Mouse (Mus musculus): ENCODE data around the gene Apoa1. TPM values are rescaled to one million over a fixed set of nuclear protein-coding genes. Genes with fewer than 3 reads are reported as not detected.

Gene Apoa1
- polyA plus RNA-seq, 1 experiment from 2014 or later: 318 TPM

DNA sequence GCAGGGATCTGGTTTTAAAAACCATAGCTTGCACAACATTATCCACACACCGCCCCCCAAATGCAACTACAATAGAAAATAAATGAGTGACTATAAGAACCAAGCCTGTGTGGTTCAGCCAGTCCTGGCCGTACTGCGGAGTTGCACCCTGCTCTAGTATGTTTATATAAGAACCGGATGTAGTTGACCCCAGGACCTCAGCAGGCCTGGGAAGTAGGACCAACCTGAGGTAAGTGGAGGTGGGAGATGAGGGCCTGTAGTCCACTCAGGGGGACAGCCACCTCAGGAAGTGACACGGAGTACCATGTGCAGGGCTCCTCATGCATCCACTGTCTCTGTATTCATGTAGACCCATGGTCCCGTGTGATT, 20.9 kb upstream of the Apoa1 start:
- no peaks in the 10 kb centered on the region for H3K4me1 ChIP-seq (replicated peaks; ENCODE audit: control insufficient read depth, insufficient read depth)
- no peaks in the 10 kb centered on the region for H3K27me3 ChIP-seq (ENCODE audit: control insufficient read depth, insufficient read depth, low read length)
- no peak for TF ChIP-seq CTCF (IDR thresholded peaks at IDR 0.05; ENCODE audit: low read depth)
- TF ChIP-seq EP300 (optimal IDR thresholded peaks at IDR 0.05): no peak
- H3K4me2 ChIP-seq (replicated peaks; ENCODE audit: low read depth): no peak overlapping the region
- no peaks in the 10 kb centered on the region for H3K9me3 ChIP-seq (ENCODE audit: control insufficient read depth, low read length)
- peaks cover 17% of the 10 kb centered on the region for H3K36me3 ChIP-seq (ENCODE audit: control insufficient read depth, insufficient read depth, low read length)
- 50% methylated on average over 6 of the region's 6 CpGs for WGBS
- no peak overlapping the region for H3K9ac ChIP-seq (ENCODE audit: low read length)
- ATAC-seq (ENCODE audit: low FRiP score, low TSS enrichment) (peak; percentile 40; the same call in 1 of the 2 replicates), DNase-seq (ENCODE audit: low spot score) (no peak)
- no peak overlapping the region for H3K27ac ChIP-seq (replicated peaks)
- H3K4me3 ChIP-seq (ENCODE audit: low read depth, low read length): no peak overlapping the region

DNA sequence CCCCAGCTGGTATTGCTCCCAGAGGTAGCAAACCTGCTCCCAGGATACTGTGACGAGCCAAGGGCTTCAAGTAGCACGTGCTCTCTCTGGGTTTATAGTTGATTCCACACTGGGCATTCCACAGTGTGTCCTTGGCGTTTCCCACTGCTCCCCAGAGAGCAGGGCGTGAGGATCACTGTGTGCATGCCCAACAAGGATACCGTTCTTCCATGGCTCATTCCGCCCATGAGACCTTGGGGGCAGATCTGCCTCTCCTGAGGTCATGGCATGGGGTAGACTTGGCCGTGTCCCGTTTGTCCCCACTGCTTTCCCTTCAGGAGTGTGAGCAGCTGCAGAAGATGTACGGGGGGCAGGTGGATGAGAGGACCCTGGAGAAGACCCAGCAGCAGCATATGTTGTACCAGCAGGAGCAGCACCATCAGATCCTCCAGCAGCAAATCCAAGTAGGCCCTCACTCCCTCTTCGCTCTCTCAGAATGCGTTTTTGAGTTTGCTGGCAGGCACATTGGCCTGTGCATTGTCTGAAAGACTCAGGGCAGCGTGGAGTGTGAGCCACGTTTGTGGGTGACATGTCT, 19.9 kb upstream of the Apoa1 start:
- Histone ChIP-seq H3K4me2 (replicated peaks; ENCODE audit: low read depth) (no peak overlapping the region), H3K9me3 (ENCODE audit: control insufficient read depth, low read length) (no peaks in the 10 kb centered on the region), H3K4me3 (ENCODE audit: low read depth, low read length) (no peak overlapping the region), H3K9ac (ENCODE audit: low read length) (no peak overlapping the region), H3K27ac (replicated peaks) (no peak overlapping the region), H3K27me3 (ENCODE audit: control insufficient read depth, insufficient read depth, low read length) (no peaks in the 10 kb centered on the region), H3K4me1 (replicated peaks; ENCODE audit: control insufficient read depth, insufficient read depth) (no peaks in the 10 kb centered on the region), H3K36me3 (ENCODE audit: control insufficient read depth, insufficient read depth, low read length) (peaks cover 17% of the 10 kb centered on the region)
- TF ChIP-seq EP300 (optimal IDR thresholded peaks at IDR 0.05) (no peak), CTCF (IDR thresholded peaks at IDR 0.05; ENCODE audit: low read depth) (no peak)
- ATAC-seq (ENCODE audit: low FRiP score, low TSS enrichment) (no peak), DNase-seq (ENCODE audit: low spot score) (no peak)
- 88% methylated on average over 13 of the region's 13 CpGs for WGBS

DNA sequence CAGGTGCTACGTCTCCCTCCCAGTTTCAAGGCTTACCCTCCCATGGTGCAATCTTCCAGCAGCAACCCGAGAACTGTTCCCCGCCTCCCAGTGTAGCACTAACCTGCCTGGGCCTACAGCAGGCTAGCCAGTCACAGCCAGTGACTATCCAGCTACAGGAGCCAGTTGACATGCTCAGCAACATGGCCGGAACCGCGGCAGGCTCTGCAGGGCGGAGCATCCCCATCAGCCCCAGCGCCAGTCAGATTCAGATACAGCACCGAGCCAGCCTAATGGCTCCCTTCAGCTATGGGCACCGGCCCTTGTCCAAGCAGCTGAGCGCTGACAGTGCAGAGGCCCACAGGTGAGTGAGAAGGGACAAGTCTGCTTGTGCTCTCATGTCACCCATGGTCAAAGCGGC, 17.9 kb upstream of the Apoa1 start:
- H3K36me3 ChIP-seq (ENCODE audit: control insufficient read depth, insufficient read depth, low read length): peaks cover 13% of the 10 kb centered on the region
- H3K27me3 ChIP-seq (ENCODE audit: control insufficient read depth, insufficient read depth, low read length): no peaks in the 10 kb centered on the region
- H3K9ac ChIP-seq (ENCODE audit: low read length): no peak overlapping the region
- H3K4me1 ChIP-seq (replicated peaks; ENCODE audit: control insufficient read depth, insufficient read depth): no peaks in the 10 kb centered on the region
- no peak overlapping the region for H3K4me2 ChIP-seq (replicated peaks; ENCODE audit: low read depth)
- ATAC-seq (ENCODE audit: low FRiP score, low TSS enrichment): no peak
- no peak for TF ChIP-seq EP300 (optimal IDR thresholded peaks at IDR 0.05)
- TF ChIP-seq CTCF (IDR thresholded peaks at IDR 0.05; ENCODE audit: low read depth): no peak
- no peaks in the 10 kb centered on the region for H3K9me3 ChIP-seq (ENCODE audit: control insufficient read depth, low read length)
- WGBS: 90% methylated on average over 12 of the region's 12 CpGs
- H3K4me3 ChIP-seq (ENCODE audit: low read depth, low read length): no peak overlapping the region
- no peak for DNase-seq (ENCODE audit: low spot score)
- H3K27ac ChIP-seq (replicated peaks): no peak overlapping the region

DNA sequence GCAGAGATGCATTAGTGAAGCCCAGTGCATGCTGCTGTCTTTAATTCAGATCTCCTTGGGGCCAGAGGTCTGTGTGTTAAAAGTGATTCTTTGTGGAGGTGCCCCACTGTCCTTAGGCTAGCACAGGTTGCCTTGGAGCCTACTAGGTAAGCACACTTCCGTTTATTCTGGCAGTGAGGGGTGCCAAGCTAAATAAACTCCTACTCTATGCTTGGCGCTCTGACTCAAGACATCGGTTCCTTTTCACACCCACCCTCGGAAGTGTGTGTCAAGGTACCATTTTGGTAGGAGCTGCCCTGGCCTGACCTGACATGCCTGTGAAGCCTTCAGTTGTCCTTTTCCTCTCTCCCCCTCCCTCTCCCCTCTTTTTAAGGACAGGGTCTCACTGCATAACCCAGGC, 14.1 kb upstream of the Apoa1 start:
- H3K4me1 ChIP-seq (replicated peaks; ENCODE audit: control insufficient read depth, insufficient read depth): no peaks in the 10 kb centered on the region
- 53% methylated on average over 4 of the region's 4 CpGs for WGBS
- no peak for TF ChIP-seq EP300 (optimal IDR thresholded peaks at IDR 0.05)
- H3K27ac ChIP-seq (replicated peaks): no peak overlapping the region
- ATAC-seq (ENCODE audit: low FRiP score, low TSS enrichment) (no peak), DNase-seq (ENCODE audit: low spot score) (no peak)
- H3K9me3 ChIP-seq (ENCODE audit: control insufficient read depth, low read length): no peaks in the 10 kb centered on the region
- peaks cover 4% of the 10 kb centered on the region for H3K36me3 ChIP-seq (ENCODE audit: control insufficient read depth, insufficient read depth, low read length)
- H3K4me2 ChIP-seq (replicated peaks; ENCODE audit: low read depth): no peak overlapping the region
- H3K9ac ChIP-seq (ENCODE audit: low read length): no peak overlapping the region
- no peak overlapping the region for H3K4me3 ChIP-seq (ENCODE audit: low read depth, low read length)
- H3K27me3 ChIP-seq (ENCODE audit: control insufficient read depth, insufficient read depth, low read length): no peaks in the 10 kb centered on the region

DNA sequence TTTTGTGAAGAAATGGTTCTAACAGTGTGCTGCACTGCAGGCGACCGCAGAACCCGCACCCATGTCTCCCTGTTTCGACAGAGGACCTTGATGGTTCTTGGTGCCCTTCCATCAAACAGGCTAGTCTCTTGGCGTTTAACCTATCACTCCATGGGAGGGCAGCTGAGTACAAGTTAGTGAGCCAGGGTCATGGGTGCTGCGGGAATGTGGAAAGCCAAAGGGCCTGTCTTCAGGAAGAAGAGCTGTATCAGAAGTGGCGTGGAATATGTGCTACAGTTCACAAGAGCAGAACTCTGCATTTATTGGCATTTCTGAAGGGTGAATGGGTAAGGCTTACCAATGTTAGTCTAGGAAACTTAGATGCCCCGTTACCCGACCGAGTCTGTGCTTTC, 13.4 kb upstream of the Apoa1 start:
- H3K4me2 ChIP-seq (replicated peaks; ENCODE audit: low read depth): no peak overlapping the region
- no peak for ATAC-seq (ENCODE audit: low FRiP score, low TSS enrichment)
- no peak for TF ChIP-seq EP300 (optimal IDR thresholded peaks at IDR 0.05)
- TF ChIP-seq CTCF (IDR thresholded peaks at IDR 0.05; ENCODE audit: low read depth): no peak
- no peaks in the 10 kb centered on the region for H3K4me1 ChIP-seq (replicated peaks; ENCODE audit: control insufficient read depth, insufficient read depth)
- H3K4me3 ChIP-seq (ENCODE audit: low read depth, low read length): no peak overlapping the region
- 94% methylated on average over 10 of the region's 10 CpGs for WGBS
- DNase-seq (ENCODE audit: low spot score): no peak
- H3K27ac ChIP-seq (replicated peaks): no peak overlapping the region
- peaks cover 4% of the 10 kb centered on the region for H3K36me3 ChIP-seq (ENCODE audit: control insufficient read depth, insufficient read depth, low read length)
- H3K27me3 ChIP-seq (ENCODE audit: control insufficient read depth, insufficient read depth, low read length): no peaks in the 10 kb centered on the region
- no peak overlapping the region for H3K9ac ChIP-seq (ENCODE audit: low read length)
- no peaks in the 10 kb centered on the region for H3K9me3 ChIP-seq (ENCODE audit: control insufficient read depth, low read length)

DNA sequence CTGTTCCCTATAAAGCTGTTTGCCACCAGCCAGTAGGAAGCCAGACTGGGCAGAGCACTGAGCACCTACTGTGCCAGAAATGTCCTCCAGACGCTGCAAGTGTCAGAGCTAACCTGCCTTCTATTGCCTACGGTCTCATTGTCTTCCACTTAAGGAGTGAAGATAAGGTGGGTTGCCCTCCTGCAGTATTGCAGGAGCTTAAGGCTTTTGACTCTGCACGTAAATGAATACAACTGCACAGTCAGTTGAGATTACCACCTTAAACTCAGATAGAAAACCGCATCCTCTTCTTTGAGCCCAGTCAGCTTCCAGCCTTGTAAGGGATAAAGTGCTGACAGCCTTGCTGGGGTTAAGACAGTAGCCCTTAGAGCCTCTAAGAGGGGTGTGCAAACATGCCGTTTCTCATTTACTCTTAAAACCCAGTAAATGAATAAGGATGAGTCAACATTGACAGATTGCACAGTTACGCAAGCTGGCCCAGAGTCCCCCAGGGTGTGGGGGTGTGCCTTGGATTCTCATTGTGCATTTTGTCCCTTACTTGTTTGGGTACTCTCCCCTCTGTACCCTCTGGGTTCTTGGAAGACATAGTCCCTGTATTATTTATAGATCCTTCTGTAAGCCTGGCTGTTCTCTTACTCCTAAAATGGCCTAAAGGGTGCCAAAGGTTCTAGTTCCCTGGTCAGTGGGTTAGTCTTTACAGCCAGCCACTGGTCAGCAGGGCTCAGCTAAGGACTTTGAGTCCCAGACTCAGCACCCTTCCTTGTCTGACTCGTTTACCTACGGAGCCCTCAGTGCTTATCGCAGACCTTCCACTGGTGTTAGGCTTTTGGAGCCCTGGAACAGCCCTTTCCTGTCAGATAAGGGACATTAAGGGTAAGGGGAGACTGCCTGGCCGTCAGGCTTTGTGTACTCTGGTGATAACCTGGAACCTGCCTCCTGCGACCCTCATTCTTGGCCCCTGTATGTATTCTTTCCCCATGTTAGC, 12.8 kb upstream of the Apoa1 start:
- no peaks in the 10 kb centered on the region for H3K27me3 ChIP-seq (ENCODE audit: control insufficient read depth, insufficient read depth, low read length)
- peaks cover under 1% of the 10 kb centered on the region; the same call in 1 of the 2 replicates for H3K36me3 ChIP-seq (ENCODE audit: control insufficient read depth, insufficient read depth, low read length)
- no peak overlapping the region for H3K4me3 ChIP-seq (ENCODE audit: low read depth, low read length)
- H3K9me3 ChIP-seq (ENCODE audit: control insufficient read depth, low read length): no peaks in the 10 kb centered on the region
- WGBS: 38% methylated on average over 11 of the region's 11 CpGs
- DNase-seq (ENCODE audit: low spot score) (no peak), ATAC-seq (ENCODE audit: low FRiP score, low TSS enrichment) (peak; percentile 44; the same call in 1 of the 2 replicates)
- TF ChIP-seq CTCF (IDR thresholded peaks at IDR 0.05; ENCODE audit: low read depth) (no peak), EP300 (optimal IDR thresholded peaks at IDR 0.05) (no peak)
- H3K4me1 ChIP-seq (replicated peaks; ENCODE audit: control insufficient read depth, insufficient read depth): no peaks in the 10 kb centered on the region
- H3K9ac ChIP-seq (ENCODE audit: low read length): no peak overlapping the region
- H3K27ac ChIP-seq (replicated peaks): 0 out of 2 replicates have a peak overlapping the region, but pooled peaks have one; percentile 9
- H3K4me2 ChIP-seq (replicated peaks; ENCODE audit: low read depth): 0 out of 2 replicates have a peak overlapping the region, but pooled peaks have one; percentile 3

Measured in stomach, postnatal 0 days (tissue).